Mouse (Mus musculus) stomach, postnatal 0 days (tissue): ENCODE data around the gene March2.

Experiments used
- CTCF ChIP-seq: IDR thresholded peaks from 2 replicates; pipeline ENCODE4 v1.5.1; 2016; ENCODE audit warnings: antibody characterized with exemption, low read depth, mild to moderate bottlenecking, moderate library complexity
- EP300 ChIP-seq: optimal IDR thresholded peaks from 2 replicates; pipeline ENCODE3; 2016; ENCODE audit warnings: antibody characterized with exemption

DNA sequence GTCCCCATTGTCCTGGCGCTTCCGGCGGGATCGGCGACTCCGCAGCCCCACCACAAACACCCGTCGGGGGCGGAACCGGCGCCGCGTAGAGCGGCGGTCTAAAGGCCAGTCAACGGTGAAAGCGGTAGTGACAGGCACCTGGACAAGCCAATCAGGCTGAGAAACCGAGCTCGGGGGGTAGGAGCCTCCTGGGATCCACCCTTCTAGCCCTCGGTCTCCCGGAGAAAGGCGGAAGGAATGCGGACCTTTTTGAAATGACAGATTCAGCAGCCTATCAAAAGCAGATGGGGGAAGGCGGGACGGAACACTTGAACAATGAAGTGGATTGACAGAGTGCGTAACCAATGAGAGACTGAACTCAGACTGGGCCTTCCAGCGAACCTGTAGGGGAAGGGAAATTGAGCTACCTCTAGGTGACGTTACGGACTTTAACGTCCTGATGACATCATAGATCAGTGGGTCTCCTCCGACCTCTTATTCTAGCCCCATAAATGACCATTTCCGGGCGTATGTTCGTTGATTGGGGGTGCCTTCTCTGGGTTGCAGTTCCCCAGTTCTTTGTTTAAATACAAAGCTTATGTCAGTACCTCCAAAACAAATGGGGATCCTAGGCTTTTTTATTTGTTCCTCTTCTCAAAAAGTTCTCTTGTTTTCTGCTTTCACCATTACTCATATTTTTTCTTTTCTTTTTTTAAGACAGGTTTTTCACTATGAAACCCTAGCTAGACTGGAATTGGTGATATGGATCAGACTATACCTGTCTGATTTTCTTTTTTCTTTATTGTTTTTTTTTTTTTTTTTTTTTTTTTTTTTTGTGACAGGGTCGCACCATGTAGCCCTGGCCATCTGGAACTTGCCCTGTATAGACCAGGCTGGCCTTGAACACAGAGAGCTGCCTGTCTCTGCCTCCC is 42.0 kb upstream of the March2 start, which contains the start of gene Rab11b:
- TF ChIP-seq CTCF (peak; percentile 53), EP300 (no peak)
